Mouse (Mus musculus) liver, adult (tissue): ENCODE measurements around the gene Ctag2.

ENCODE experiments used
- GATA4 ChIP-seq: IDR thresholded peaks from 2 replicates; pipeline ENCODE4 v1.6.1; 2014; ENCODE audit warnings: mild to moderate bottlenecking, low read length; ENCODE audit not compliant: insufficient replicate concordance

Ctag2 gene

DNA sequence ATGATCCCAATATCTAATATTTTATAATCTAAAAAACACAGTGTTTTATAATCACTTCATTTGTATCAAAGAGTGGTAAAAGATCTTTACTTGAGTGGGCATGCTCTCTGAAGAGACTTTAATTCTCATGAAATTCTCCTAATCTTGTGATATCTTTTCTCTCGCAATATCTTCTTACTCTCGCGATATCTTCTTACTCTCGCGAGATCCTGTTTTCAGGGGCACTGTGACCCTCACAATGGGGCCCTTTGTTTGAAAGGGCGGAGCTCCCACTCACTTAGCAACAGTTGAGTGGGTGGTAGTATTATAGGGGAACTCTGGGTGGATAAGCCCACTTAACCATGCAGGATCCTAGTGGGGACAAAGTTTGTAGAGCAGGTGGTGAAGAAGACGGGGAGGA lies at the start of gene Ctag2:
Ctag2 (plus strand) TSS at position 301 of the 400 bp plus-strand sequence.
- no peak for TF ChIP-seq GATA4
